Mouse (Mus musculus): ENCODE data around the gene Pacrg. TPM values are rescaled to one million over a fixed set of nuclear protein-coding genes. Genes with fewer than 3 reads are reported as not detected.

The Pacrg gene
- polyA plus RNA-seq, 1 experiment from 2014 or later, result 3.1 TPM

DNA sequence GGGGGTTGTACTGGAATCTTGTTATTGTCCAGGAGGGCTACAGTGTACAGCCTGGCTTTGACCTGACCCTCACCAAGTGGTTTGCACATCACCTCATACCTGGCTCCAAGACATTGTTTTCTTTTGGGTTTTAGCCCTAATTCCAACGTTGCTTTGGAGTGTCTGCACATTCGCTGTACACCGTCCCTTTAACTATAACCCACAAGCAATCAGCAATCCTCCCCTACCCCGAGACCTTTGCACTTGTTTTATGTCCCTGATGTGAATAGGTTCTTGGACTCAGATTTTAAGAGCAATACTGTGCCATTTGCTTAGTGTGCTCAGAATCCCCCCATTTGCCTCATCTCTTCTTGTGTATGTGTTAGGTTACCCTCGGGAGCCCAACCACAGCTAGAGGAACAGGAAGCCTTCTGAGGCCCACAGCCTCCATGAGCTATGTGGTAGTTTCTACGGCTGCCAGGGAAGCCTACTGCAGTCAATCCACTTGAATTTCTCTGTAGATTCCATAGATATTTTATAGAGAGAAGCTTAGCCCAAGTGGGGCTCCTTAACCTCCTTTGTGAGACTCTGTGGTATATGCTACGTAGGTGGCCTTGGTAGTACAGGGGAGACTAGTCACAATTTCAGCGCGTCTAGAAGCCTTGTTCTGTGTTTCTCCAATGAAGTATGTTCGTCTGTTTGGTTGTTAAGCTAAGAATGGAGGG, 442.0 kb downstream of the Pacrg start:
- CTCF ChIA-PET, result no interaction called here
- ATAC-seq, result no peak

DNA sequence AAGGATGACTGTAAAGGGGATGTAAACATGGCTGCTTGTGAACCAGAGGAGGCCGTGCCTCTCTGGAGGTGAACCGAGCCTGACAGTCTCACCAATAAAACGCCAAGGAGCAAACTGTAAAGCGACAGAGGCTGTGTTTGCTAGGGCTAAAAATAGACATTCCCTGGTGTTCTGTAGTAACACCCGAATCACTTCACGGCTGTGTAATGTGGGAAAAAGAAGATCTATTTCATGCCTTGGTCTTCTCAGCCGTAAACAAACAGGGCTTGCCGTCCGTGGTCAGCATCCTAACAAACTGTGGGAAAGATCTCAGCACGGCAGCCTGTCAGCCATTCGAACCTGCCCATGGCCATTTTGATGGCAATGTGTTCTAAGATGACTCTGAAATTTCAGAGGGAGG, 442.8 kb downstream of the Pacrg start:
- ChIA-PET CTCF (no interaction called here), POLR2A (no interaction called here)
- no peak for DNase-seq (ENCODE audit: low read depth, low spot score)
- TF ChIP-seq CTCF (IDR thresholded peaks at IDR 0.05), result no peak
- no peaks in the 10 kb centered on the region for H3K27me3 ChIP-seq
- in situ Hi-C loops (cut with MboI; ENCODE audit: low pct_unique_long_range_greater_than_20kb), result no loop called here
- ATAC-seq, result no peak

More for the DNA sequence above, 442.0 kb downstream of the Pacrg start:
- POLR2A ChIA-PET, result no interaction called here
- DNase-seq (ENCODE audit: low read depth, low spot score), result no peak
- TF ChIP-seq CTCF (IDR thresholded peaks at IDR 0.05), result no peak
- H3K27me3 ChIP-seq, result no peaks in the 10 kb centered on the region
- in situ Hi-C loops (cut with MboI; ENCODE audit: low pct_unique_long_range_greater_than_20kb), result no loop called here

DNA sequence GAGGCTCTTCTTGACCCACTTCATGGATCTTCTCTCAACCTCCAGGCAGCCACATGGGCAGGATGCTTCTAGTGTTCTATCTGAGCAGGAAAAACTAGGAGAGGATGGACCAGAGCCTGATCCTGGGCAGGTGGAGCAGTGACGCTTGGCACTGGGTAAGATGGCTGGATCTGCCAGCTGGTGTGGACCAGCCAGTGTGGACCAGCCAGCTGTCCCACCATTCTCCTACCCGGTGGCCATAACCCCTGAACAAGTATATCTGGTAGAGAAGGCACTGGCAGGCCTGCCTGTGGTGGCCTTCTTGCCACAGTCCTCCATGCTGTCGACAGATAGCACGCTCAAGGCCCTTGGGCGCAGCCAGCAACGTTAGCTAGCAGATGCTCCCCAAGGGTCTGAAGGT, 443.2 kb downstream of the Pacrg start:
- no peak for ATAC-seq
- TF ChIP-seq CTCF (IDR thresholded peaks at IDR 0.05), result no peak
- ChIA-PET CTCF (no interaction called here), POLR2A (no interaction called here)
- no peaks in the 10 kb centered on the region for H3K27me3 ChIP-seq
- in situ Hi-C loops (cut with MboI; ENCODE audit: low pct_unique_long_range_greater_than_20kb), result no loop called here
- no peak for DNase-seq (ENCODE audit: low read depth, low spot score)

DNA sequence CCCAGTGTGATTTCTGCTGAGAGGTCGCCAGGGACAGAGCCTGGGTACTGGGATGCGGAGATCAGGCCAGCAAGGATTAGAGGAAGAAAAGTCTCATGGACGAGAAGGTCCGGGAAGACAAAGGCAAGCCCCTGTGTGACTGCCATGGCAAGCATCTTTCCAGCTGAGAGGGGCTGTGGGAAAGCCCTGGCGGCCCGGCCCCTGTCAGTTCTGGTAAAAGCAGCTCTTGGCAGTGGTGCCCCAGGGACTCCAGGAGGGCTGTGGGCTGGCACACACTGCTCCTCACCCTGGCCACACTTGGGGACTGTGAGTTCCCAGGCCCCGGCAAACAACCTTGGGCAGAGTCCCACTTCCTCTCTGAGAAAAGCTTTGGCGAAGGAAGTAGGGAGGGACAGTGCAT, 445.3 kb downstream of the Pacrg start:
- TF ChIP-seq CTCF (IDR thresholded peaks at IDR 0.05), result no peak
- no peak for DNase-seq (ENCODE audit: low read depth, low spot score)
- CTCF ChIA-PET, result no interaction called here
- in situ Hi-C loops (cut with MboI; ENCODE audit: low pct_unique_long_range_greater_than_20kb), result no loop called here
- POLR2A ChIA-PET, result interaction anchor here (0.8 kb wide), 1 partner anchor 89 kb away, joined by 3 read pairs; no protein-coding TSS in a partner anchor
- ATAC-seq, result no peak
- H3K27me3 ChIP-seq, result no peaks in the 10 kb centered on the region

DNA sequence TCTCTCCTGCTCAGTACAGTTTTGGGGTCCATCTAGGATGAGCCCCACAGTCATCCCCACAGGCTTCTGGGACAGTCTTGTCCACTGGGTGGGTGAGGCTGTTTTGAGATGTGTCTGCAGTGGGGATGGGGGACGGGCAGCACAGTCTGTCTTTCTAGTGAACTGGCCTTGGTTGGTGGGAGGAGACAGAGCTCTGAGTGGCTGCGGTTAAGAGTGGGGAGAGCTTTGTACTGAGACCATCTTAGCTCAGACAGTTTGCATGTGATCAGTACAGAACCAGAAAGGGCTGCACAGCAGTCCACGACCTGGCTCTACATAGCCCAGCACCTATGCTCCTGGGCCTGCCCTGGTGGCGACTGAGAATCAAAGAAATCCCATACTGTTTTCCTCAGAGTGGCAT, 446.3 kb downstream of the Pacrg start:
- TF ChIP-seq CTCF (IDR thresholded peaks at IDR 0.05), result no peak
- no peaks in the 10 kb centered on the region for H3K27me3 ChIP-seq
- in situ Hi-C loops (cut with MboI; ENCODE audit: low pct_unique_long_range_greater_than_20kb), result no loop called here
- ChIA-PET CTCF (interaction anchor here (0.7 to 1.2 kb wide), 2 partner anchors 10 to 17 kb away, joined by 3 to 4 read pairs; no protein-coding TSS in a partner anchor), POLR2A (no interaction called here)
- DNase-seq (ENCODE audit: low read depth, low spot score), result no peak
- no peak for ATAC-seq

DNA sequence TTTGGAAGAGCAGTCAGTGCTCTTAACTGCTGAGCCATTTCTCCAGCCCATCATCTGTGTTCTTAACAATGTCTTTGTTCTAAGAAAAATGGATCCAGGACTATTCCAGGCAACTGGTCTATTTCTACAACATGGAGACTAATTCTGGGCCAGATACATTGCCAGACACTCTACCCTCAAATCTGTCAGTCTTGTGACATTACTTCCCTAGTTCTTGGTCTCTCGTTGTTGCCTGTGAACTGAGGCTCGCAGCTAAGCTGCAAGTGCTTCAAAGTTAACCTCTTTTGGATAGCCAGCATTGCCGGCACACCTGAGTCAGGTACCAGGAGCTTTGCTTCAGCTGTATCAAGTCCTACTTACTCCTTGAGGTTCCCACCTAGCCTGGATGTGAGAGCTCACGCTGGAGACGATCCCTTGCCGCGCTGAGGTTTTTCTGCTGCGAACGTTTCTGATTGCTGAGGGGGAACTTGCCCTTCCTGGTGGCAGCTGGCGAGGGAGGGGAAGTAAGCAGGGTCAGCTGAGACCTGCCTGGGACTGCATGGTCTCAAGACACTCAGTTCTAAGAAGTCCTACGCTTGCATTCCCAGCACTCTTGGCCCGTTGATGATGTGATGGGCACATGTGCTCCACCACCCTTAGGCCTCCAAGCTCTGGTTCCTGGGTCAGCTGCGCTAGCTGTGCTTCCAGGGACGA, 447.6 kb downstream of the Pacrg start:
- DNase-seq (ENCODE audit: low read depth, low spot score) (no peak), ATAC-seq (no peak)
- in situ Hi-C loops (cut with MboI; ENCODE audit: low pct_unique_long_range_greater_than_20kb), result no loop called here
- ChIA-PET CTCF (no interaction called here), POLR2A (interaction anchor here (0.6 kb wide), 1 partner anchor 591 kb away, joined by 4 read pairs; no protein-coding TSS in a partner anchor)
- no peaks in the 10 kb centered on the region for H3K27me3 ChIP-seq
- TF ChIP-seq CTCF (IDR thresholded peaks at IDR 0.05), result no peak

DNA sequence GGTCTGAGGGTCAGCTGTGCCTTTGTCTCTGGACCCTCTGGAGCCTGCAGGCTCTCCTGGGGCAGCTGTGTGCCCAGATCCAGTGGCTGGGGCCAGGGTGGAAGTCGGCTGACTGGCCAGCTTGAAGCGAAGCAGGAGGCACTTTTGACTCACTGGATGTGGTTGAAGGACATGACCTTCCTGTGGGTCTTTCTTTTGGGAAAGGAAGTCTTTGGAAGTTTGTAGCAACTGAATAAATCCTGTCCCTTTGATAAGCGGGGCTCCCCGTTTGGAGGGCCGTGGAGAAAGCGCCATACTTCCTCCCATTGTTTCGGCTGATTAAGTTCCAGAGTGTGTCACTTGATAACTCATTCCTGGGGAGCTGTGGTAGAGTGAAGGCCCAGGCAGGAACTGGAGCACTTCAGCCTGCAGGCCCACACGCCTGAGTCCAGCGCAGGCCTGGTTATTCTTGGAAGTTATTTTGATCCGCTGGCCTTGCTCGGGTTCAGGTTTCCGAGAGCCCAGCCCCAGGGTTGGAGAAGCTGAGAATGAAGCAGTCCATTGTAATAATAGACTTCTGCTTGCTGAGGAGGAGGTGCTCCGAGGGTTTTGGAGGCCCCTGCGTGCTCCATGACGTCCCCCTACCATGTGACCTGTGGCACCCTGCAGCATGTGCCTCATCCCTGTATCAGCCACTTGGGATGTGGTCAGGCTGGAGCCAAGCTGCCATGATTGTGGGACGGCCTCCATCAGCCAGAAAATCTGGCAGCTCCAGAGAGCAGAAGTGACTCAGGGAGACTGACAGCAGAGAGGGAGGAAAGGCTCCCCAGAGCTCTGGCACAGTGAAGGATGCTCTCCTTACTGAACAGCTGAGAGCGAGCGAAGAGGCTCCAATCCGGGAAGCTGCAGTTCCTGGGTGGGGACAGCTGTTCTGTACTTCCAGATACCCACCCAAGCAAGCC, 449.6 kb downstream of the Pacrg start:
- H3K27me3 ChIP-seq, result no peaks in the 10 kb centered on the region

DNA sequence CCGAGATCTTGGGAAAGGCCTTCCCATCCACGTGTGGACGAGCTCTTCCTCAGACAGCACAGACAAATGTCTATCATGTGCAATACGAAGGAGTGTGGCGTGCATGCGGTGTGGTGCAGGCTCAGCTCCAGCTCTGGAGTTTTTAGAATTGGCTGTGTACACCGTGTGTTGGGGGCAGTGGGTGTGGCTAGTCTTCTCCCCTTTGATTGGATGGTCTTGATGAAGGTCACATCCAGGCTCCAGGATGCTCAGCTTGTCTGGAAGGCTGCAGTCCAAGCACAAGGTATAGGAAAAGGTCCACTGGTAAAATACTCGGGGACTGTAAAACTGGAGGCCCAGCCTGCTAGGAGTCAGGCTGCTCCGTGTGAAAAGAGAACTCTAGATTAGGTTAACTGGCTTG, 450.4 kb downstream of the Pacrg start:
- no peaks in the 10 kb centered on the region for H3K27me3 ChIP-seq
- no peak for TF ChIP-seq CTCF (IDR thresholded peaks at IDR 0.05)
- in situ Hi-C loops (cut with MboI; ENCODE audit: low pct_unique_long_range_greater_than_20kb), result no loop called here
- ATAC-seq (no peak), DNase-seq (ENCODE audit: low read depth, low spot score) (no peak)
- ChIA-PET POLR2A (no interaction called here), CTCF (no interaction called here)

More for the DNA sequence above, 449.6 kb downstream of the Pacrg start:
- no peak for DNase-seq (ENCODE audit: low read depth, low spot score)
- TF ChIP-seq CTCF (IDR thresholded peaks at IDR 0.05), result no peak
- ChIA-PET CTCF (no interaction called here), POLR2A (no interaction called here)
- in situ Hi-C loops (cut with MboI; ENCODE audit: low pct_unique_long_range_greater_than_20kb), result no loop called here
- ATAC-seq, result no peak

DNA sequence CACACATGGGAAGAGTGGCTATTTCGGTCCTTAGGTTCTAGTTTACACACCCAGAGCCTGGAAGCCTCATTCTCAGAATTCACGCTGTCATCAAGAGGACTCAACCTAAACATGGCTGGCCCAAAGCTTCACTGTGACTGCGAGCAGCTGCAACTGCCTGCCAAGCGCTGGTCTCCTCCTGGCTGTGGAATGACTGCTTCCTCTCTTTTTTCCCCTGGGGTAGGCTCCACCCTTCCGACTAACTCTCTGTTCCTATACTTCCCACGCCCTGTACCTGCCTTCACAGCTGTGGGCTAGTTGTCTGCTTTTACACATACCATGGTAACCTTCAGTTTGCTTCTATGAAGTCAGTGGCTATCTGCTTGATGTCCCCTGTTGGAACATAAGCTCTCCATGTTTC, 453.6 kb downstream of the Pacrg start:
- POLR2A ChIA-PET, result no interaction called here
- in situ Hi-C loops (cut with MboI; ENCODE audit: low pct_unique_long_range_greater_than_20kb), result no loop called here
- TF ChIP-seq CTCF (IDR thresholded peaks at IDR 0.05), result no peak
- CTCF ChIA-PET, result no interaction called here
- ATAC-seq (no peak), DNase-seq (ENCODE audit: low read depth, low spot score) (no peak)
- no peaks in the 10 kb centered on the region for H3K27me3 ChIP-seq

DNA sequence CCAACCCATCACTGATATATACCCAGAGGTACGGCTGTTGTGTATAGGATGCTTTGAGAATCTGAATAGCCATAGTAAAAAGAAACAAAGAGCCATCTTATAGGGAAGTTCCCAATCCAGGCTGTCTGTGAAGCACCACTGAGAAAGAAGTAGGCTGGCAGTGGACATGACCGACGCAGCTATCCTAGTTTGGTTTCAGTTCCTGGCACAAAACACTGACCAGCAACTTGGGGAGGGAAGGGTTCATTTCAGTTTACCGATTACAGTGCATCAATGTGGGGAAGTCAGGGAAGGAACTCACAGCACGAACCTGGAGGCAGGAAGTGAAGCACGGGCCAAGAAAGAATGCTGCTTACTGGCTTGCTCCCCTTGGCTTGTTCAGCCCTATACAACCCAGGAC, 456.7 kb downstream of the Pacrg start:
- ChIA-PET POLR2A (no interaction called here), CTCF (no interaction called here)
- DNase-seq (ENCODE audit: low read depth, low spot score), result no peak
- no peak for ATAC-seq
- H3K27me3 ChIP-seq, result no peaks in the 10 kb centered on the region
- no peak for TF ChIP-seq CTCF (IDR thresholded peaks at IDR 0.05)
- in situ Hi-C loops (cut with MboI; ENCODE audit: low pct_unique_long_range_greater_than_20kb), result no loop called here
